Mouse (Mus musculus) 3T3-L1 (cell line): ENCODE results near the gene 4930535I16Rik.

ENCODE experiments used
- DNase-seq: peaks from one replicate; pipeline ENCODE4 v3.0.0-alpha.2; 2015; ENCODE audit warnings: low read depth, low spot score

Gene 4930535I16Rik

GRCm38 (mm10) chr4:123905126-123905668 is 12.6 kb downstream of the 4930535I16Rik start:
- peak; percentile 54 for DNase-seq

- DNase-seq = peak; percentile 95
Observed at GRCm38 (mm10) chr4:123904333-123905125, 13.3 kb downstream of the 4930535I16Rik start, which contains the start of gene Mycbp. TSS of gene Mycbp (plus strand) at chr4:123904832.

GRCm38 (mm10) chr4:123903432-123903831 is 14.4 kb downstream of the 4930535I16Rik start:
- peak; percentile 44 for DNase-seq

GRCm38 (mm10) chr4:123898696-123899095 is 19.1 kb downstream of the 4930535I16Rik start:
- DNase-seq = peak; percentile 74

- no peak for DNase-seq
Observed at GRCm38 (mm10) chr4:123894295-123894694, 23.5 kb downstream of the 4930535I16Rik start.

- no peak for DNase-seq
Observed at GRCm38 (mm10) chr4:123893726-123894125, 24.1 kb downstream of the 4930535I16Rik start.
